Mouse (Mus musculus): ENCODE results near the gene Fzd1. TPM values are rescaled to one million over a fixed set of nuclear protein-coding genes. Genes with fewer than 3 reads are reported as not detected.
A peak's percentile ranks its signal among the peaks of the same experiment; 100 is the strongest.

The Fzd1 gene
- polyA plus RNA-seq, 1 experiment from 2014 or later, result 17.2 TPM

DNA sequence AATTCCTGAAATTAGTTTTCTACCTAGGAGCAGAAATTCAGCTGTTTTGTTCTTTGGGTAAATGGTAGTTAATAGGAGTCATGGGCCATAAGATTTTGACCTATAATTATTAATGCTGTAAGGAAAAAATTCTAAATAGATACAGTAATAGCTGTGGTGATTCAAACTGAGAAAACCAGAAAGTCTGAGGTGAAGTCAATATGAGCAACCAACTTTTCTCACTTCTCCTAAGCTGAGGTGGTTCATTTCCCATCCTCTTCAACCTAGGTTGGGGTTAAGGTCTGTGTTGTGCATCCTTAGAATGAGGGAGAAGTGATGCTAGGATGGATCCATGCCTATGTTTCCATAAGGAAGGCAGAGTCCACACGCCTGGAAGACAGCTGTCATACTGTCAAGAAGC is 12.8 kb upstream of the Fzd1 start:
- Histone ChIP-seq H3K4me1 (replicated peaks) (0 out of 2 replicates have a peak, but pooled peaks cover 6% of the 10 kb centered on the region), H3K4me3 (no peak overlapping the region), H3K9me3 (replicated peaks) (no peaks in the 10 kb centered on the region), H3K36me3 (no peaks in the 10 kb centered on the region), H3K27me3 (no peaks in the 10 kb centered on the region), H3K4me2 (no peak overlapping the region), H3K27ac (no peak overlapping the region), H3K9ac (no peak overlapping the region)
- no peak for ATAC-seq (replicated peaks; ENCODE audit: insufficient number of reproducible peaks, insufficient read depth, low FRiP score, low read depth)
- WGBS, result 100% methylated on average over 1 of the region's 1 CpGs

DNA sequence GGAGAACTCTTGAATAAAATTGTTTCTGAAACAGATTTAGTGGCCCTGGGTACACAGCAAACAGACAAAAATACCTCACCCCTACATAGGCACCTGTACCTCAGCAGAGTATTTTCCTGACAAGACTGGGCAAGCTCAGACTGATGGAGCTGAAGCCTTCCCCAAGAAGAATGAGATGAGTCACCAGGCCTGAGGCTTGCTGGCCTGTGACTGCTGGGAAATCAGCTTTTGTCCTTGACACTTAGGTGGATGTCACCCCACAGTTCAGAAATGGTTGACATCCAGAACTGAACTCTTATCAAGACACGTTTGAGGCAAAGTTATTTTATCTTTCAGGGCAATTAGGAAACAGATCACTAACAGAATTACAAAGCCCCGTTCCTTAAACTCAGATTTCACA is 10.1 kb upstream of the Fzd1 start:
- no peak for ATAC-seq (replicated peaks; ENCODE audit: insufficient number of reproducible peaks, insufficient read depth, low FRiP score, low read depth)
- Histone ChIP-seq H3K9me3 (replicated peaks) (no peaks in the 10 kb centered on the region), H3K4me1 (replicated peaks) (0 out of 2 replicates have a peak, but pooled peaks cover 6% of the 10 kb centered on the region), H3K27me3 (no peaks in the 10 kb centered on the region), H3K4me2 (no peak overlapping the region), H3K4me3 (no peak overlapping the region), H3K36me3 (no peaks in the 10 kb centered on the region), H3K27ac (no peak overlapping the region), H3K9ac (no peak overlapping the region)
- 28% methylated on average over 2 of the region's 2 CpGs for WGBS

GRCm38 (mm10) chr5:4766719-4767118 is 8.9 kb upstream of the Fzd1 start:
- ATAC-seq (replicated peaks; ENCODE audit: insufficient number of reproducible peaks, insufficient read depth, low FRiP score, low read depth), result no peak
- no peak overlapping the region for H3K4me2 ChIP-seq
- no peaks in the 10 kb centered on the region for H3K9me3 ChIP-seq (replicated peaks)
- H3K9ac ChIP-seq, result no peak overlapping the region
- H3K27ac ChIP-seq, result no peak overlapping the region
- no peaks in the 10 kb centered on the region for H3K27me3 ChIP-seq
- WGBS, result 54% methylated on average over 5 of the region's 5 CpGs
- H3K4me1 ChIP-seq (replicated peaks), result 0 out of 2 replicates have a peak, but pooled peaks cover 6% of the 10 kb centered on the region
- H3K4me3 ChIP-seq, result no peak overlapping the region
- H3K36me3 ChIP-seq, result no peaks in the 10 kb centered on the region

DNA sequence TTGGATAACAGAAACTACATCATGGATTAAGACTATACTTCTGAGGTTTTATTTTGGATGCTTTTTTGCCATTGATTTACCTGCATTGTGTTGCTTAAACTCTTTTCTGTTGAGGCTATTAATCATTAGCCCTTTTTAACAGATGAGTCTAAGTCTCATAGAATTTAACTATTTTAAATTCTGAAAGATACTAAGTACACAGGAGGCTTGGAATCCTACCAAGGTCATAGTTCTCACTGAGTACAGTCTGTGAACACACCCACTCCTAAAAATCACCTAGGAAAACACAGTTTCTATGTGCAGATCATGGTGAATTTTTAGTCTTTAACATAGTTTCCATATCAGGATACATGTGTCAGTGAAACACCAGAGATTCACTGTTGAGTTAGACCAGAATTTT is 4.1 kb upstream of the Fzd1 start:
- Histone ChIP-seq H3K4me2 (no peak overlapping the region), H3K27me3 (no peaks in the 10 kb centered on the region), H3K9me3 (replicated peaks) (no peaks in the 10 kb centered on the region), H3K4me3 (no peak overlapping the region), H3K4me1 (replicated peaks) (0 out of 2 replicates have a peak, but pooled peaks cover 7% of the 10 kb centered on the region), H3K9ac (no peak overlapping the region), H3K27ac (no peak overlapping the region), H3K36me3 (no peaks in the 10 kb centered on the region)
- ATAC-seq (replicated peaks; ENCODE audit: insufficient number of reproducible peaks, insufficient read depth, low FRiP score, low read depth), result no peak

DNA sequence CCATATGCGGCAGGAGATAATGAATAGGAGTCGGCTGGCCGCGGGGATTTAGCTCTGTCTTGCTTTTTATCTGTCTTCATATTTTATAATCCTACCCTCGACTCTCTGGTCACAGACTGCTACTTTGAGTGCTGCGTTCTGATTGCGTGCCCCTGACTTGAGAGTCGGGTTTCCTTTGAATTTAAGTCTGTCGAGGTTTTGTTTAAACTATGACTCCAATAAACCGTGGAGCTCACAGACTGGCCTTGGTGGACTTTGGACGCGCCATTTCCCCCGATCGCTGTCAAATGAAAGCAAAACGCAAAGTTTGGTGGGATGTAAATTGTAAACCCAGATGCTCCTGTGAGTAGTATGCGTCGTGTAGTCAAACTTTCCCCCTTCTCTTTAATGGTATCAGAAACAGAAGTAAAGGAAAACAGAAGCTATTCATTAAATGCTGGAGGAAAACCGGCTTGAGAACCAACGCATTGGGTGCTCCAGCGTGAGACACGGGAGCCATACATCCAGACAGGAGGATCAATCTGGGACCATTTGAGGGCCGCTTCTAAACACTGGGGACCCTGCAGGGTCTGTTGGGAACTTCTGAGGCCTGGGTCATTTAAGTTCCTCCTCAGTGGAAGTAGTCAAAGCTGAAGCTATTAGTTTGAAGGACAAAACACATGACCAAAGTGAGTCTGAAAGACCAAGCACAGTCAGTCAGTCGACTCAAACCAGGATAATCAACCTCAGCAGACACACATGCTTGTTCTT is 671 bp upstream of the Fzd1 start:
- no peaks in the 10 kb centered on the region for H3K27me3 ChIP-seq
- peaks cover 21% of the 10 kb centered on the region for H3K4me1 ChIP-seq (replicated peaks)
- 1% methylated on average over 23 of the region's 23 CpGs for WGBS
- peak overlapping the region; percentile 98 for H3K27ac ChIP-seq
- peak overlapping the region; percentile 82 for H3K4me3 ChIP-seq
- peak overlapping the region; percentile 94 for H3K4me2 ChIP-seq
- no peaks in the 10 kb centered on the region for H3K9me3 ChIP-seq (replicated peaks)
- no peaks in the 10 kb centered on the region for H3K36me3 ChIP-seq
- peak overlapping the region; percentile 91 for H3K9ac ChIP-seq
- ATAC-seq (replicated peaks; ENCODE audit: insufficient number of reproducible peaks, insufficient read depth, low FRiP score, low read depth), result peak; percentile 12; the same call in 1 of the 2 replicates

DNA sequence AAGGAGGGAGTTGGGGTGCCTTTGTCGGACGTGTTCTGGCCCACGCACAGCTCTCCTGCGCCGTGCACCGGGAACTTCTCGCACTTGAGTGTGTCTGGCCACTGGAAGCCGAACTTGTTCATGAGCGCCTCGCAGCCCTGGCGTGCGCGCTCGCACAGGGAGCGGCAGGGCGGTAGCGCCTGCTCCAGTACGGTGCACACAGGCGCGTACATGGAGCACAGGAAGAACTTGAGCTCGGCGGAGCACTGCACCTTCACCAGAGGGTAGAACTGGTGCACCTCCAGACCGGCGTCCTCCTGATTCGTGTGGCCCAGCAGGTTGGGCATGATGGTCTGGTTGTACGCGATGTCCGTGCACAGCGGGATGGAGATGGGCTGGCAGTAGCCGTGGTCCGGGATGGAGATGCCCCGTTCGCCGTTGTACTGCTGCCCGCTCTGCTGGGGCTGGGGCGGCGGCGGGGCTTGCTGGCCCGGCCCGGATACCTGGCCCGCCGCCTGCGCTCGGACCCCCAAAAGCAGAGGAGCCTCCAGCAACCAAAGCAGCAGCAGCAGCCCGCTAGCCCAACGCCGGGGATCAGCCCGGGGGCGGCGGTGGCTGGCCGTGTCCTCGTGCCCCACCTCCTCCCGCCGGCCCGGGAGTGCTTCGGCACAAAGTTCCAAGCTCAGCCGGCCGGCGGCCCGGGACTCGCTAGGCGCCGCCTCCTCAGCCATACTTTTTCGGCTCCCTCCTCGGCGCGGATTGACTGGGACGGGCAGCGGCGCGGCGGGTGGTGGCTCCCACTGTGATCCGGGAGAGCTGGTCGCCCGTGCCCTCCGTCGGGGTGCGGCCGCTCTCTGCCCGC is 744 bp downstream of the Fzd1 start:
- H3K4me3 ChIP-seq, result peak overlapping the region; percentile 82
- H3K9me3 ChIP-seq (replicated peaks), result no peaks in the 10 kb centered on the region
- H3K36me3 ChIP-seq, result no peaks in the 10 kb centered on the region
- peak overlapping the region; percentile 91 for H3K9ac ChIP-seq
- peak; percentile 36 for ATAC-seq (replicated peaks; ENCODE audit: insufficient number of reproducible peaks, insufficient read depth, low FRiP score, low read depth)
- H3K27me3 ChIP-seq, result no peaks in the 10 kb centered on the region
- peak overlapping the region; percentile 98 for H3K27ac ChIP-seq
- peaks cover 21% of the 10 kb centered on the region for H3K4me1 ChIP-seq (replicated peaks)
- peak overlapping the region; percentile 94 for H3K4me2 ChIP-seq
- WGBS, result under 1% methylated on average over 80 of the region's 80 CpGs

- Histone ChIP-seq H3K4me2 (peak overlapping the region; percentile 94), H3K4me3 (peak overlapping the region; percentile 82), H3K9me3 (replicated peaks) (no peaks in the 10 kb centered on the region), H3K9ac (peak overlapping the region; percentile 91), H3K4me1 (replicated peaks) (peaks cover 21% of the 10 kb centered on the region), H3K36me3 (no peaks in the 10 kb centered on the region), H3K27me3 (no peaks in the 10 kb centered on the region), H3K27ac (peak overlapping the region; percentile 98)
- 4% methylated on average over 43 of the region's 43 CpGs for WGBS
- no peak for ATAC-seq (replicated peaks; ENCODE audit: insufficient number of reproducible peaks, insufficient read depth, low FRiP score, low read depth)
Measured at GRCm38 (mm10) chr5:4756001-4756681, 1.7 kb downstream of the Fzd1 start.

DNA sequence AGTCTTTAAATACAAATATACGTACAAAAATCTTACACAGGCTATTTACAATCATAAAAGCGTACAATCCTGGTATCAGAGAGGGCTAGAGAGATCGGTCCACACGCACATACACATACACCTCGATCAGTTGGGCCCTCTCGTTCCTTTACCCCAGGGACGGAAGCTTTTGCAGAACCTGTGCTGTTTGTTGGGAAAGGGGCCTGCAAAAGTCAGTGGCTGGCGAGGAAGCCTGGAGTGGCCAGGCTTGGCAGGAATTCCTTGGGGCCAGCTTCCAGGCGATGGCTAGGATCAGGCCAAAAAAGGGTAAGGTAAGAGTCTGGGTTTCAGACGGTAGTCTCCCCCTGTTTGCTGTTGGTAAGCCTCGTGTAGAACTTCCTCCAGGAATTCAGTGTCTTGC is 2.5 kb downstream of the Fzd1 start:
- Histone ChIP-seq H3K27me3 (no peaks in the 10 kb centered on the region), H3K36me3 (no peaks in the 10 kb centered on the region), H3K4me3 (peak overlapping the region; percentile 82), H3K27ac (peak overlapping the region; percentile 31; the same call in 1 of the 2 replicates), H3K9ac (peak overlapping the region; percentile 91), H3K4me2 (peak overlapping the region; percentile 94), H3K4me1 (replicated peaks) (peaks cover 21% of the 10 kb centered on the region), H3K9me3 (replicated peaks) (no peaks in the 10 kb centered on the region)
- no peak for ATAC-seq (replicated peaks; ENCODE audit: insufficient number of reproducible peaks, insufficient read depth, low FRiP score, low read depth)
- WGBS, result 35% methylated on average over 11 of the region's 11 CpGs

DNA sequence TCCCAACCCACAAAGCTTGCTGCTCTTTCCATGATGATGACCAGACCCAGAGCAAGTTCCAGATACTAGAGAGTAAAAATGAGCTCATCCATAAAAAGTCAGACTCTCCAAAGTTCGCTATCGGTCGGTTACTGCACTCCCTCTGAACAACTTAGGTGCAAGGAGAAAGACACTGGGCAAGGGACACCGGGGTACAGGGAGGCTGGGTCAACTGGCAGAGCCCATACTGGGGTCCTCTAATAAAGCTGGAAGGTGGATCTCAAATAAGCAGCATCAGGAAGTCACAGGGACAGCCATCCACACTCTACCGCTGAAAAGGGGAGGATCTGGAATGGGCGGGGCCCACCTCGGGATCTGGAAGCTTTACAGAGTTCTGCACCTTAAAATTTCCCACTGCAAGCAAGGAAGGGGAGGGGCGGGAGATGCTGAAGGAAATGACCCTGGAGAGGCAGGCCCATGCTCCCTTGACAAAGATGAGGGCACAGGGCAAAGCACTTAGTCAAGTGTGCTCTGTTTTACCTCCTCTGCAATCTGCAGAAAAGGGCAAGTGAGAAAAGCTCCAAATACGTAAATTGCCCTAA is 3.0 kb downstream of the Fzd1 start:
- H3K9ac ChIP-seq, result peak overlapping the region; percentile 91
- ATAC-seq (replicated peaks; ENCODE audit: insufficient number of reproducible peaks, insufficient read depth, low FRiP score, low read depth), result no peak
- H3K27me3 ChIP-seq, result no peaks in the 10 kb centered on the region
- peaks cover 21% of the 10 kb centered on the region for H3K4me1 ChIP-seq (replicated peaks)
- no peaks in the 10 kb centered on the region for H3K36me3 ChIP-seq
- no peak overlapping the region for H3K27ac ChIP-seq
- WGBS, result 27% methylated on average over 9 of the region's 9 CpGs
- H3K4me2 ChIP-seq, result peak overlapping the region; percentile 94
- H3K9me3 ChIP-seq (replicated peaks), result no peaks in the 10 kb centered on the region
- H3K4me3 ChIP-seq, result peak overlapping the region; percentile 82

GRCm38 (mm10) chr5:4753161-4753560 is 4.7 kb downstream of the Fzd1 start:
- Histone ChIP-seq H3K27ac (no peak overlapping the region), H3K4me3 (no peak overlapping the region), H3K9ac (no peak overlapping the region), H3K36me3 (no peaks in the 10 kb centered on the region), H3K4me2 (no peak overlapping the region), H3K9me3 (replicated peaks) (no peaks in the 10 kb centered on the region), H3K27me3 (no peaks in the 10 kb centered on the region), H3K4me1 (replicated peaks) (peaks cover 19% of the 10 kb centered on the region)
- WGBS, result 86% methylated on average over 5 of the region's 5 CpGs
- ATAC-seq (replicated peaks; ENCODE audit: insufficient number of reproducible peaks, insufficient read depth, low FRiP score, low read depth), result no peak

- H3K27ac ChIP-seq, result no peak overlapping the region
- WGBS, result 78% methylated on average over 4 of the region's 4 CpGs
- no peaks in the 10 kb centered on the region for H3K27me3 ChIP-seq
- no peaks in the 10 kb centered on the region for H3K36me3 ChIP-seq
- ATAC-seq (replicated peaks; ENCODE audit: insufficient number of reproducible peaks, insufficient read depth, low FRiP score, low read depth), result no peak
- no peak overlapping the region for H3K4me3 ChIP-seq
- no peaks in the 10 kb centered on the region for H3K9me3 ChIP-seq (replicated peaks)
- H3K4me2 ChIP-seq, result no peak overlapping the region
- H3K9ac ChIP-seq, result no peak overlapping the region
- no peaks in the 10 kb centered on the region for H3K4me1 ChIP-seq (replicated peaks)
Measured at GRCm38 (mm10) chr5:4742722-4743121, 15.1 kb downstream of the Fzd1 start.

All from heart, embryonic 15.5 days (tissue).